8 mouse cellular contexts compared by ENCODE assay signal in the genomic region with DNA sequence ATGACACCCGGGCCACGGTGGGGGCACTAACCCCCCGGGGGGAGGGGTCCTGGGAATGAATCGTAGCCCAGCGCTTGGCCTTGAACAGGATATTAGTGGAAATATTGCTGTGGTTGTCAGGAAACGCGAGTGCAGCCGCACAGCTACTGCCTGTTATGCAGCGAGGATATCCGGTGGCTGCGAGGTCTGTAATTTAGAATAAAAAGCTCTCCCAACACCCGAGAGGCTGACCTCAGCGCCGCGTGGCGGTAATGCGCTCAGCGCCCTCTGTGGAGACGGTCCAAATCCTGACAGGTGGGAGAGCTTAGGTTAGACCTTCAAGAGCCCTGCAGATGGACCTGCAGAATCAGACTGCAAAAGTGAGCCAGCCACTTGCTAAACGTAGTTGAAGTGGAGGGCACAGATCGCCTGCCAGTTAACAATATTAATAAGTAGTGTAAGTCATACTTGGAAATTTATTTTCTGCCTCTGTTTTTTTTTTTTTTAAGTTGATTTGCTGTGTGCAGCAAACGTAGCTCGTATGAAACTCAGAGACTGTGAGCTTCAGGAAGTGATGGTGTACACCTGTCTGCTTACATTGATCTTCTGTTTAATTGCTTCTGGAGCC. TPM values are rescaled to one million over a fixed set of nuclear protein-coding genes. Genes with fewer than 3 reads are reported as not detected.
DNase-seq lines count a peak whose midpoint lies in the region; ATAC-seq and TF ChIP-seq lines count a peak whose summit lies in the region.

No protein-coding gene starts in this region.

- peak; percentile 63 for DNase-seq in gastrocnemius, adult 18-20 months (ENCODE audit: low spot score)
- DNase-seq in gastrocnemius, adult 8-10 months (ENCODE audit: low spot score in 2 of 2), result no peak
- DNase-seq in embryonic facial prominence, embryonic 11.5 days (ENCODE audit: low spot score), result peak; percentile 74
- peak; percentile 70 for DNase-seq in heart, postnatal 0 days (ENCODE audit: low spot score)
- peak; percentile 69 for DNase-seq in stomach, postnatal 0 days (ENCODE audit: low spot score)

- H3K4me2 ChIP-seq in embryonic facial prominence, embryonic 11.5 days (ENCODE audit: low read depth, low read length), result peak overlapping the region; percentile 93
- H3K4me2 ChIP-seq in heart, postnatal 0 days (ENCODE audit: low read depth, low read length), result peak overlapping the region; percentile 95
- H3K4me2 ChIP-seq in limb, embryonic 13.5 days (replicated peaks), result peak overlapping the region; percentile 97
- peak overlapping the region; percentile 87 for H3K4me2 ChIP-seq in midbrain, embryonic 12.5 days (replicated peaks)
- H3K4me2 ChIP-seq in stomach, postnatal 0 days (replicated peaks; ENCODE audit: low read depth), result peak overlapping the region; percentile 100

- no peak for TF ChIP-seq EP300 in heart, postnatal 0 days (IDR thresholded peaks at IDR 0.05; ENCODE audit: low read depth)
- TF ChIP-seq EP300 in stomach, postnatal 0 days (optimal IDR thresholded peaks at IDR 0.05), result no peak

- H3K27ac ChIP-seq in embryonic facial prominence, embryonic 11.5 days (replicated peaks; ENCODE audit: low read depth, low read length), result peak overlapping the region; percentile 87
- H3K27ac ChIP-seq in heart, postnatal 0 days (ENCODE audit: low read depth), result peak overlapping the region; percentile 88
- H3K27ac ChIP-seq in limb, embryonic 13.5 days, result peak overlapping the region; percentile 75; the same call in 1 of the 2 replicates
- H3K27ac ChIP-seq in midbrain, embryonic 12.5 days (replicated peaks), result peak overlapping the region; percentile 94
- peak overlapping the region; percentile 93 for H3K27ac ChIP-seq in stomach, postnatal 0 days (replicated peaks)

- peaks cover 14% of the 10 kb centered on the region for H3K36me3 ChIP-seq in E14TG2a.4 (ENCODE audit: insufficient read depth, low read length)
- H3K36me3 ChIP-seq in embryonic facial prominence, embryonic 11.5 days (replicated peaks; ENCODE audit: control insufficient read depth, insufficient read depth, low read depth, low read length), result no peaks in the 10 kb centered on the region
- H3K36me3 ChIP-seq in heart, postnatal 0 days (replicated peaks; ENCODE audit: control insufficient read depth, insufficient read depth, low read length), result no peaks in the 10 kb centered on the region
- H3K36me3 ChIP-seq in limb, embryonic 13.5 days, result peaks cover 3% of the 10 kb centered on the region; the same call in 1 of the 2 replicates
- no peaks in the 10 kb centered on the region for H3K36me3 ChIP-seq in midbrain, embryonic 12.5 days
- H3K36me3 ChIP-seq in stomach, postnatal 0 days (ENCODE audit: control insufficient read depth, insufficient read depth, low read length), result no peaks in the 10 kb centered on the region

- peak overlapping the region; percentile 97 for H3K9ac ChIP-seq in embryonic facial prominence, embryonic 11.5 days (replicated peaks; ENCODE audit: low read length)
- peak overlapping the region; percentile 55 for H3K9ac ChIP-seq in heart, postnatal 0 days (replicated peaks; ENCODE audit: low read depth, low read length)
- H3K9ac ChIP-seq in limb, embryonic 13.5 days, result peak overlapping the region; percentile 67
- peak overlapping the region; percentile 98 for H3K9ac ChIP-seq in midbrain, embryonic 12.5 days (replicated peaks)
- peak overlapping the region; percentile 62 for H3K9ac ChIP-seq in stomach, postnatal 0 days (ENCODE audit: low read length)

- WGBS in embryonic facial prominence, embryonic 11.5 days, result 5% methylated on average over 23 of the region's 23 CpGs
- WGBS in heart, postnatal 0 days, result 4% methylated on average over 23 of the region's 23 CpGs
- 3% methylated on average over 23 of the region's 23 CpGs for WGBS in limb, embryonic 13.5 days
- WGBS in midbrain, embryonic 12.5 days, result 6% methylated on average over 23 of the region's 23 CpGs
- WGBS in stomach, postnatal 0 days, result 2% methylated on average over 23 of the region's 23 CpGs

- H3K4me3 ChIP-seq in E14TG2a.4 (replicated peaks; ENCODE audit: low read length), result peak overlapping the region; percentile 76
- peak overlapping the region; percentile 73 for H3K4me3 ChIP-seq in embryonic facial prominence, embryonic 11.5 days (ENCODE audit: low read depth, low read length)
- H3K4me3 ChIP-seq in heart, postnatal 0 days (ENCODE audit: low read depth, low read length), result peak overlapping the region; percentile 94
- peak overlapping the region; percentile 70 for H3K4me3 ChIP-seq in limb, embryonic 13.5 days
- peak overlapping the region; percentile 92 for H3K4me3 ChIP-seq in midbrain, embryonic 12.5 days
- peak overlapping the region; percentile 96 for H3K4me3 ChIP-seq in stomach, postnatal 0 days (ENCODE audit: low read depth, low read length)

- H3K27me3 ChIP-seq in E14TG2a.4 (ENCODE audit: insufficient read depth, low read length), result peaks cover 7% of the 10 kb centered on the region
- H3K27me3 ChIP-seq in embryonic facial prominence, embryonic 11.5 days (ENCODE audit: control insufficient read depth, insufficient read depth, low read length), result no peaks in the 10 kb centered on the region
- H3K27me3 ChIP-seq in heart, postnatal 0 days (ENCODE audit: control insufficient read depth, insufficient read depth, low read length), result no peaks in the 10 kb centered on the region
- no peaks in the 10 kb centered on the region for H3K27me3 ChIP-seq in limb, embryonic 13.5 days
- H3K27me3 ChIP-seq in midbrain, embryonic 12.5 days, result peaks cover 5% of the 10 kb centered on the region; the same call in 1 of the 2 replicates
- no peaks in the 10 kb centered on the region for H3K27me3 ChIP-seq in stomach, postnatal 0 days (ENCODE audit: control insufficient read depth, insufficient read depth, low read length)

- H3K4me1 ChIP-seq in E14TG2a.4 (replicated peaks; ENCODE audit: low read depth, low read length), result peaks cover 27% of the 10 kb centered on the region
- peaks cover 2% of the 10 kb centered on the region; the same call in 1 of the 2 replicates for H3K4me1 ChIP-seq in embryonic facial prominence, embryonic 11.5 days (ENCODE audit: control insufficient read depth, insufficient read depth, low read length)
- H3K4me1 ChIP-seq in heart, postnatal 0 days (ENCODE audit: control insufficient read depth, insufficient read depth), result peaks cover 12% of the 10 kb centered on the region
- H3K4me1 ChIP-seq in limb, embryonic 13.5 days, result peaks cover 19% of the 10 kb centered on the region
- H3K4me1 ChIP-seq in midbrain, embryonic 12.5 days, result peaks cover 21% of the 10 kb centered on the region
- peaks cover 8% of the 10 kb centered on the region for H3K4me1 ChIP-seq in stomach, postnatal 0 days (replicated peaks; ENCODE audit: control insufficient read depth, insufficient read depth)

- TF ChIP-seq CTCF in E14TG2a.4 (conservative IDR thresholded peaks at IDR 0.05; ENCODE audit: low read length), result no peak
- TF ChIP-seq CTCF in heart, postnatal 0 days (IDR thresholded peaks at IDR 0.05; ENCODE audit: low read depth), result peak; percentile 39
- peak; percentile 44 for TF ChIP-seq CTCF in stomach, postnatal 0 days (IDR thresholded peaks at IDR 0.05; ENCODE audit: low read depth)

- H3K9me3 ChIP-seq in E14TG2a.4 (ENCODE audit: low read length), result no peaks in the 10 kb centered on the region
- no peaks in the 10 kb centered on the region for H3K9me3 ChIP-seq in embryonic facial prominence, embryonic 11.5 days (replicated peaks; ENCODE audit: control insufficient read depth, low read length)
- H3K9me3 ChIP-seq in heart, postnatal 0 days (replicated peaks; ENCODE audit: control insufficient read depth, low read length), result no peaks in the 10 kb centered on the region
- H3K9me3 ChIP-seq in limb, embryonic 13.5 days, result no peaks in the 10 kb centered on the region
- no peaks in the 10 kb centered on the region for H3K9me3 ChIP-seq in midbrain, embryonic 12.5 days
- H3K9me3 ChIP-seq in stomach, postnatal 0 days (ENCODE audit: control insufficient read depth, low read length), result no peaks in the 10 kb centered on the region

- peak; percentile 56 for ATAC-seq in embryonic facial prominence, embryonic 11.5 days (replicated peaks; ENCODE audit: insufficient number of reproducible peaks, low FRiP score, low TSS enrichment, low read depth)
- ATAC-seq in heart, postnatal 0 days (ENCODE audit: insufficient read depth, low read depth), result peak; percentile 71
- ATAC-seq in limb, embryonic 13.5 days (ENCODE audit: low FRiP score, low read depth), result peak; percentile 48
- no peak for ATAC-seq in midbrain, embryonic 12.5 days (ENCODE audit: low FRiP score, low read depth)
- ATAC-seq in stomach, postnatal 0 days (ENCODE audit: low FRiP score, low TSS enrichment), result peak; percentile 52

RNA-seq across cellular contexts. Expression of a gene that starts 0.6 kb away (rescaled TPM):
- total RNA-seq in gastrocnemius, adult 18-20 months (2021), result 10 to 100 TPM; 10.6 to 13.5 TPM
- total RNA-seq in gastrocnemius, adult 8-10 months (2022), result 10 to 100 TPM in 3 of 4 experiments, 1 to 10 TPM in 1; 8.7 to 13.1 (median 11.6) TPM
- 83.2 and 84.2 TPM in 2 replicates for polyA plus RNA-seq in embryonic facial prominence, embryonic 11.5 days (2014; fragmentation: Nextera tagmentation; extraction: Ambion mirVana)
- 32.6 and 33.4 TPM in 2 replicates for total RNA-seq in heart, postnatal 0 days (2014; rRNA removed; ENCODE audit: low replicate concordance)
- polyA plus RNA-seq in heart, postnatal 0 days (2015; fragmentation: Nextera tagmentation; extraction: Ambion mirVana), result 14.7 and 16.5 TPM in 2 replicates
- 60.0 and 62.5 TPM in 2 replicates for polyA plus RNA-seq in limb, embryonic 13.5 days (2015; fragmentation: Nextera tagmentation; extraction: Ambion mirVana)
- 83.7 and 96.5 TPM in 2 replicates for polyA plus RNA-seq in midbrain, embryonic 12.5 days (2016; fragmentation: Nextera tagmentation; extraction: Ambion mirVana)
- 15.5 and 18.3 TPM in 2 replicates for polyA plus RNA-seq in stomach, postnatal 0 days (2015; fragmentation: Nextera tagmentation; extraction: Ambion mirVana)

Comparison
In these comparisons a context has a peak if more than half of its experiments do, and no peak if none do; other contexts are left out.
1. DNase-seq: peak in gastrocnemius, adult 18-20 months (single experiment), embryonic facial prominence, embryonic 11.5 days (single experiment), heart, postnatal 0 days (single experiment) and stomach, postnatal 0 days (single experiment); none in gastrocnemius, adult 8-10 months (0 of 2).
2. Peak in every context shown above with its lines, with median percentiles within 50 percentile points of each other: H3K4me3 ChIP-seq, H3K27ac ChIP-seq, H3K4me2 ChIP-seq and H3K9ac ChIP-seq.